Mouse (Mus musculus) neural tube, embryonic 15.5 days (tissue): ENCODE data around the gene Hdx. TPM values are rescaled to one million over a fixed set of nuclear protein-coding genes. Genes with fewer than 3 reads are reported as not detected.

Source experiments
- polyA plus RNA-seq: library from polyadenylated mRNA; unstranded; fragments of >200 nt; fragmentation: Nextera tagmentation; extraction: Ambion mirVana; gene quantifications from 2 replicates; pipeline ENCODE4 v1.2.1, GENCODE M21; 2015

Gene Hdx
- polyA plus RNA-seq, 1 experiment from 2014 or later, result 1.7 TPM

Other genes starting within 250 kb of the Hdx start
- 27.3 and 29.0 TPM in 2 replicates for gene Rps6ka6, start 159.1 kb downstream of the Hdx start, polyA plus RNA-seq
- 0.18 and 0.19 TPM in 2 replicates for gene Gm45194, start 194.3 kb upstream of the Hdx start, polyA plus RNA-seq